Mouse (Mus musculus): ENCODE measurements around the gene S100a11.

DNA sequence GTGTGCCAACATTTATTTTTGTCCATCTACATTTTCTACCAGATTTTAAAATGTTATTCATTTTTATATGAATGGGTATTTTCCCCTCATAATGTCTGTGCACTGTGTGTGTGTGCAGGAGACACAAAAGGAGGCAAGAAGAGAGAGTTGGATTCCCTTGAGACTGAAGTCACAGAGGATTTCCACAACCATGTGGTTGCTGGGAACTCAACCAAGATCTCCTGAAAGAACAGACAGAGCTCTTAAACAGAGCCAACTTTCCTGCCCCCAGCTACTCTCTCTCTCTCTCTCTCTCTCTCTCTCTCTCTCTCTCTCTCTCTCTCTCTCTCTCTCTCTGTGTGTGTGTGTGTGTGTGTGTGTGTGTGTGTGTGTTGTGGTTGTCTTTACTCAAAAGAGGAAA is 21.2 kb upstream of the S100a11 start:
- TF ChIP-seq CTCF (IDR thresholded peaks at IDR 0.05; ENCODE audit: extremely low read depth, insufficient read depth, low read length) (no peak), POLR2A (IDR thresholded peaks at IDR 0.05; ENCODE audit: extremely low read depth, insufficient read depth, low read length) (no peak)
